Mouse (Mus musculus) midbrain, embryonic 12.5 days (tissue): ENCODE measurements around the gene Nutf2-ps1. TPM values are rescaled to one million over a fixed set of nuclear protein-coding genes. Genes with fewer than 3 reads are reported as not detected.

ENCODE experiments used
- ATAC-seq: fragments of 200-750 bp; cut with Nextera tagmentation; 2 replicates; pipeline ENCODE4 v1.8.0; 2017; ENCODE audit warnings: low read depth, moderate TSS enrichment, moderate library complexity; ENCODE audit not compliant: low FRiP score
- H3K27ac ChIP-seq: fragments of 300-500 bp; sonication (generic); replicated peaks from 2 replicates; pipeline ENCODE4 v1.5.1; 2016; ENCODE audit warnings: mild to moderate bottlenecking
- H3K27me3 ChIP-seq: fragments of 300-500 bp; sonication (generic); 2 replicates; pipeline ENCODE4 v1.6.1; 2016; ENCODE audit warnings: mild to moderate bottlenecking
- H3K36me3 ChIP-seq: fragments of 300-500 bp; sonication (generic); 2 replicates; pipeline ENCODE4 v1.6.1; 2016
- H3K4me1 ChIP-seq: fragments of 300-500 bp; sonication (generic); 2 replicates; pipeline ENCODE4 v1.6.1; 2016
- H3K4me2 ChIP-seq: fragments of 300-500 bp; sonication (generic); replicated peaks from 2 replicates; pipeline ENCODE4 v1.6.1; 2016; ENCODE audit warnings: mild to moderate bottlenecking, moderate library complexity
- H3K4me3 ChIP-seq: fragments of 300-500 bp; sonication (generic); 2 replicates; pipeline ENCODE4 v1.5.1; 2016; ENCODE audit warnings: mild to moderate bottlenecking
- H3K9ac ChIP-seq: fragments of 300-500 bp; sonication (generic); replicated peaks from 2 replicates; pipeline ENCODE4 v1.6.1; 2016; ENCODE audit warnings: mild to moderate bottlenecking, moderate library complexity
- H3K9me3 ChIP-seq: fragments of 300-500 bp; sonication (generic); 2 replicates; pipeline ENCODE4 v1.6.1; 2016; ENCODE audit warnings: mild to moderate bottlenecking
- WGBS: fragments of 180-500 bp; shearing (Covaris S2); methylation state at CpG from one replicate; pipeline ENCODE4 v1.1.7; 2016; 5-methylcytosine and 5-hydroxymethylcytosine counted together
- polyA plus RNA-seq: library from polyadenylated mRNA; unstranded; fragments of >200 nt; fragmentation: Nextera tagmentation; extraction: Ambion mirVana; gene quantifications from 2 replicates; pipeline ENCODE4 v1.2.1, GENCODE M21; 2016

The Nutf2-ps1 gene
- polyA plus RNA-seq, 1 experiment from 2014 or later: 407 TPM

DNA sequence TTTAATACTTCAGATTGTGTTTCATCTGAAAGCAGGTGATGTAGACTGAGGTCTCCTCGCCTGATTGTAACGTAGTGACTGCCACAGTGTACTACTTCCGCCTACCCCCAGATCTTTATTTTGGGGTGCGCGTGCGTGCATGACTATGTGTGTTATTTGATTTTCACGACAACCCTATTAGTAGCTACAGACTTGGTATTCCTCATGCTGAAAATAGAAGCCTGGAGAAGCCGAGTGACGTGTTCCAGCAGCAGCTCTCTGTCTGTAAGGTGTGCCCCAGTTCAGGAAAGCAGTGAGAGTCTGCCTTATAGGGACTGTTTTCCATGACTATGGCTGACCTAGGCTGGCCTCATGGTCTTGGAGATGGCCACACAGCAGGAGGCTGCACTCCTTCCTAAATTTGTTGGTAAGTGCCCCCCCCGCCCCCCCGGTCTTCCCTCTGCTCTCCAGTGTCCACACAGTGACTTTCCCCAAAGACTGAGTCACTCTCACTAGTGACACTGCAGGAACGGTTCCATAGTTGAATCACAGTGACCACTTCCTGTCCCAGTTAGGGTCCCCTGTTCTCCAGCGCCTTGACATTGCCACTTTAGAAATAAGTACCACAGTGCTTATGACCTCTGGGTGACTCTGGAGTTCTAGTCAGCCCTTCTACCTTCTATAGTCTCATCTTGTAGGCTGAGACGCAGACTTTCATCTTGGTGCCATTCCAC, 23.1 kb downstream of the Nutf2-ps1 start:
- ATAC-seq: no peak
- no peak overlapping the region for H3K27ac ChIP-seq
- no peaks in the 10 kb centered on the region for H3K9me3 ChIP-seq
- 93% methylated on average over 14 of the region's 14 CpGs for WGBS
- no peaks in the 10 kb centered on the region for H3K36me3 ChIP-seq
- peaks cover 5% of the 10 kb centered on the region; the same call in 1 of the 2 replicates for H3K4me1 ChIP-seq
- H3K9ac ChIP-seq: no peak overlapping the region
- H3K4me2 ChIP-seq: no peak overlapping the region
- H3K4me3 ChIP-seq: no peak overlapping the region
- no peaks in the 10 kb centered on the region for H3K27me3 ChIP-seq

DNA sequence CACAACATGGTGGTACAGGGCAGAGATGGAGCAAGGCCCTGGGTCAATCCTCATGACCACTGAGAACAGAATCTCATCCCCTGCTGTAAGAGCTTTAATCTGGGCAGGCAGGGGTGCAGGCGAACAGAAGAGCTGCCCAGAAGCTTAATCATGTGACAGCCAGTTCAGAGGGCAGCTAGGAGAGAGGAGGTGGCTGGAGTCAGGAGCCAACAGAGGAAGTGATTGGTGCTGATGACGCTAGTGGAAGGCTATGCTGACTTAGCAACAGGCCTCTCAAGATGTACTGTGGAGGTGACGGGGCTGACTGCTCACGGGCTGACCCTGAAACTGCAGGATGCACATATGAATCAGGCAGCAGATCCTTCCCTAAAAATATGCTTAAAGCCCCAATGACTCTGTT, 24.7 kb downstream of the Nutf2-ps1 start:
- Histone ChIP-seq H3K9me3 (no peaks in the 10 kb centered on the region), H3K4me3 (no peak overlapping the region), H3K27me3 (no peaks in the 10 kb centered on the region), H3K4me1 (peaks cover 5% of the 10 kb centered on the region; the same call in 1 of the 2 replicates), H3K4me2 (no peak overlapping the region), H3K36me3 (no peaks in the 10 kb centered on the region), H3K27ac (no peak overlapping the region), H3K9ac (no peak overlapping the region)
- no peak for ATAC-seq
- WGBS: 48% methylated on average over 4 of the region's 4 CpGs

DNA sequence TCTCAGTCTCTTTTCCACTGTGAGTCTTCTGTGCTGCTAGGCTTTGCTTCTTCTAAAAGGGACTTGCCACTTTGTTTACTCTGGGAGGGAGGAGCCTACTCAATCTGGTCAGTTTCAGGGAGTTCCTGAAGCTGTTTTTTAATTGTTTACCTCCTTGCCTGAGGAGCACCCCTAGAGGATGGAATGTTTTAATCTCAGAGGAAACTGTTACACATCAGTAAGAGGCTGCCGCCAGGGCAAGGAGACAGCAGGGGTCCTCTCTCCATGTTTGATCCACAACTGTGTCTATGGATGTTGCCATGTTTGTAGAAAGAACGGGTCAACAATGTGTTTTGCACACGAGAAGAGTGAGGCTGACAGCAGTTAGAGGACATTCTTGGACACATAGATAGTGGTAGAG, 28.4 kb downstream of the Nutf2-ps1 start:
- no peaks in the 10 kb centered on the region for H3K27me3 ChIP-seq
- no peaks in the 10 kb centered on the region for H3K9me3 ChIP-seq
- WGBS: 81% methylated on average over 3 of the region's 3 CpGs
- no peak overlapping the region for H3K27ac ChIP-seq
- H3K9ac ChIP-seq: no peak overlapping the region
- H3K4me1 ChIP-seq: 0 out of 2 replicates have a peak, but pooled peaks cover 7% of the 10 kb centered on the region
- no peak overlapping the region for H3K4me3 ChIP-seq
- H3K36me3 ChIP-seq: no peaks in the 10 kb centered on the region
- no peak for ATAC-seq
- H3K4me2 ChIP-seq: no peak overlapping the region

DNA sequence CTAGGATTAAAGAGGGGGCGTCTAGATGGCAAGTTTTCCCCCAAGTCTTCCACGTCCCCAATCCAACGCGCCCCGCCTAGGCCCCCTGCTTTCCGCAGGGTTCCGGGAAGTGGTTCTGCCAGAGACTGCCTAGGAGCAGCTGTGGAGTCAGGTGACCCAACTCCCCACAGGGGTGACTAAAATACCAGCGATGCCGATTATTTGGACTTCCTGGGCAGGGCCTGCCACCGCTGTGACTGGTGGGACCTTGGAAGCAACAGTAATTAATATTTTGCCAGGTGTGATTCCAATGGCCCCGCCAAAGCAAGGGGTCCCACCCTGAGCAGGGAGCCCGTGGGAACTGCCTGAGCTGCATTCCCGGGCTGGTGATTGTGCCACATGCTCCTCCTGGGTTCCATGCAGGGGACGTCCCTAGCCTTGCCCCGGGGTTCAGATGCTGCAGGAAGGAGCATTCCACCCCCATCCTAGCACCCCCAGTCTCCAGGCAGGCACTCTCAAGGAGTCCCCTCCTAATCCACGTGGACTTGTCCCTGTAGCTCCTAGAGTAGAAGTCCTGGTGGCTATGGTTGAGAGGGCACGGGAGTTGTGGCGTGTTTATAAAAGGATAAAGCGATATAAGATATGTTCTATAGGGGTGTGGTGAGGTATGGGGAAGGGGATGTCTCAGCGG, 31.5 kb downstream of the Nutf2-ps1 start:
- WGBS: 37% methylated on average over 20 of the region's 20 CpGs

DNA sequence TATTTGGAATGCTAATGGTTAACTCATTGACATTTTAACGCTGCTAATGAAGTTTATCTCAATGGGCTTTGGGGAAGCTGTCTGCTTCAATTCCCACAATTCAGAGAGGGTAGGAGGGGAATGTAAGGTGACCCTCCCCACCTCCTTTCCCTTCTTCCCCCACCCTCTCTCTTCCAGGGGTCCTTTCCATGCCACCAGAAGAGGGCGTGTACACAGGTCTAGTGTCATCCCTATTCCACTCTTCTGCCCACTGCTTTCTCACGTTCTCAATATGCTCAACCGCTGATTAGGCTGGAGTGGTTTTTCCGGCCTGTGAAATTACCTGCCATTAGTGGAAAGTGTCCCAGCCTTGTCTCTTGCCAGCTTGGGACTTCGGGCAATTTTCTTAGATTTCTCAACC, 32.0 kb downstream of the Nutf2-ps1 start:
- no peaks in the 10 kb centered on the region for H3K27me3 ChIP-seq
- ATAC-seq: no peak
- 45% methylated on average over 6 of the region's 6 CpGs for WGBS
- H3K4me2 ChIP-seq: peak overlapping the region; percentile 15; the same call in 1 of the 2 replicates
- H3K4me1 ChIP-seq: 0 out of 2 replicates have a peak, but pooled peaks cover 7% of the 10 kb centered on the region
- no peak overlapping the region for H3K27ac ChIP-seq
- no peak overlapping the region for H3K4me3 ChIP-seq
- no peaks in the 10 kb centered on the region for H3K9me3 ChIP-seq
- no peak overlapping the region for H3K9ac ChIP-seq
- no peaks in the 10 kb centered on the region for H3K36me3 ChIP-seq

More for the DNA sequence above, 31.5 kb downstream of the Nutf2-ps1 start:
- Histone ChIP-seq H3K9ac (no peak overlapping the region), H3K4me1 (0 out of 2 replicates have a peak, but pooled peaks cover 7% of the 10 kb centered on the region), H3K4me3 (no peak overlapping the region), H3K9me3 (no peaks in the 10 kb centered on the region), H3K4me2 (peak overlapping the region; percentile 15; the same call in 1 of the 2 replicates), H3K27me3 (no peaks in the 10 kb centered on the region), H3K36me3 (no peaks in the 10 kb centered on the region), H3K27ac (no peak overlapping the region)
- no peak for ATAC-seq

DNA sequence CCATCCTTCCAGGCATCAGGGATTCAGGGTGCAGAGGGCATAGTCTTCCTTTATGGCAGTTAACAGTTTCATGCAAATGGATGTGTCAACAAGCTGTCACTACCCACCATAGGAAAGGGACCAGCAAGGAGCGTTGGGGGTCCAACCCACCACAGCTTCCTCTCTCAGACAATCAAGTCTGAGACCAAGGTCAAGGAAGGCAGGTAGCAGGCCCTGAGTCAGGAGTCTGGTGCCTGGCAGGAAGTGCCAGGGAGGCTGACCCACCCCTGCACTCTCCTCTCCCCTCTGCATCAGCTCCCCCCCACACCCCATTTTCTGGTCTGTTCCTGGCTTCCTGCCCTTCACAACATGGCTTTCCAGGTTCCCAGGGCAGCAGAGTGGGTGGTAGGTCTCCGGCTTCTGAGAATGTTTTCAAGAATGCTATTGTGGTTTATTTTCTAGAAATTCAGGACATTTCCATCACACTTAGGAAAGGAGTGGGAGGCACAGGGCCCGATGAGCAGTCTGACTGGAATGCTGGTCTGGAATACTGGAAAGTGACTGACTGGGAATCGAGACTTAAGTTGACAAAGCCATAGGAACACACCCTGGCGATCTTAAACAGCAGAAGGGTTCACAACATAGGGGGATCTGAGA, 33.8 kb downstream of the Nutf2-ps1 start:
- Histone ChIP-seq H3K9me3 (no peaks in the 10 kb centered on the region), H3K4me2 (no peak overlapping the region), H3K36me3 (no peaks in the 10 kb centered on the region), H3K4me3 (no peak overlapping the region), H3K27me3 (no peaks in the 10 kb centered on the region), H3K9ac (no peak overlapping the region), H3K27ac (no peak overlapping the region), H3K4me1 (0 out of 2 replicates have a peak, but pooled peaks cover 7% of the 10 kb centered on the region)
- no peak for ATAC-seq
- WGBS: 84% methylated on average over 5 of the region's 5 CpGs

DNA sequence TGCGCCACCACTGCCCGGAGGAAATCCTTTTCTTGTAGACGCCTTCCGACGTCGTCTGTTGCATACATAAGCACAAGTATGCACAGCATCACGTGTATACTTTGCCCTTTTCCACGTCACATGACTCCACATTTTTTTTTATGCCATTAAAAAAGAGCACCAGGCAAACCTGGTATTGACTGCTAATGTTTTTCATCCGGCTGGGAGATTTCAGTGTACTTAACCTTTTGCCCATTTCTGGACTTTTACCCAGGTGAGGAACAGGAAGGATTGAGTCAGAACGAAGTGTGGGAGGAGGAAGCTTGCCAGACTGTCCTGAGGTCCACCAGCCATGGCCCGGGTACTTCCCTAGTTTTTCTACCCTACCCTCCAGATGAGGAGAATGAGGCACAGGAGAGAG, 34.5 kb downstream of the Nutf2-ps1 start:
- Histone ChIP-seq H3K9ac (no peak overlapping the region), H3K27me3 (no peaks in the 10 kb centered on the region), H3K9me3 (no peaks in the 10 kb centered on the region), H3K4me3 (no peak overlapping the region), H3K4me2 (no peak overlapping the region), H3K36me3 (no peaks in the 10 kb centered on the region), H3K27ac (no peak overlapping the region), H3K4me1 (0 out of 2 replicates have a peak, but pooled peaks cover 7% of the 10 kb centered on the region)
- WGBS: 89% methylated on average over 11 of the region's 11 CpGs
- ATAC-seq: no peak

DNA sequence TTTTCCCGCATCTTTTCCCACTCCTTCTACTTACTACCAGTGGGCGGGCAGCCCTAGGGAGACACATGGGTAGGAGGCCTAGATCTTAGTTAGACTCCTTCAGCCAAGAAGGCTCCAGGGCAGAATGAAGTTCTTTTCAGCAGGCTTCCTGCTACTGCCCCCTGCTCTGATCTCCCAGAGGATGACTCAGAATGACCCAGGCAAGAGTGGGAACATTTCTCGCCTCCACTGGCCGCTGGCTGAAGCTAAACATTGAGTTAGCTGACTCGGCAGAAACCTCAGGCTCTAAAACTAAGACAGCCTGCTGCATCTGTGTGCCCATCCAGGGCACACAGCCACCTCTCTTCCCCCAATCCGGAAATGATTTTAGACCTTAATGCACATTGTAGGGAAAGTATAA, 36.1 kb downstream of the Nutf2-ps1 start:
- Histone ChIP-seq H3K4me1 (peaks cover 8% of the 10 kb centered on the region; the same call in 1 of the 2 replicates), H3K9ac (no peak overlapping the region), H3K4me2 (no peak overlapping the region), H3K4me3 (no peak overlapping the region), H3K9me3 (no peaks in the 10 kb centered on the region), H3K27ac (no peak overlapping the region), H3K36me3 (no peaks in the 10 kb centered on the region), H3K27me3 (no peaks in the 10 kb centered on the region)
- ATAC-seq: no peak
- WGBS: 69% methylated on average over 6 of the region's 6 CpGs

DNA sequence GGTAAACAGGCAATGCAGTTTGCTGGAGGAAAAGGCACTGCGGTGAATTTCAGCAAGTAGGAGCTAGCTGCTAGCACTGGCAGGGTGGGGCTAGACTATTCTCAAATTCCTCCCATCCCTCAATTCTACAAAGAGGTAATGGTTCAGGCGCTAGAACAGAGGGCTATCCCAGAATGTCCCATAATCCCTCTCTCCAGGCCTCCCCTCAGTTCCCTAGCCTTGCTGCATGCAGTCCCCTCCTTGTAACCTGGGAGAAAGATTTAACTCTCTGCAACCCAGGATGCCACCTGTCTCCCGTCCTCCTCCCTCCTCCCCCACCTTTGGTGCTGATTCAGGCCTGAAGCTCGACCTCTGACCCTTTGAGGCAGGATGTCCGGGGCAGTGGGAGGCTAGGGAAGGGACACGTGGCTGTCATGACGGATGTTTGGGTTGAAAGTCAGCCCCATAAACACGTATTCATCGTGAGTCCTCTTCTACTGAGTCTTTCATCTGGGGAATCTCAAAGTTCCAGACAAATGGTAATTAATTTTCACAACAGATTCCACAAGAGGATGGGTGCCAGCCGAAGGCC, 36.6 kb downstream of the Nutf2-ps1 start:
- Histone ChIP-seq H3K9ac (no peak overlapping the region), H3K9me3 (no peaks in the 10 kb centered on the region), H3K36me3 (no peaks in the 10 kb centered on the region), H3K27me3 (no peaks in the 10 kb centered on the region), H3K27ac (no peak overlapping the region), H3K4me2 (no peak overlapping the region), H3K4me3 (no peak overlapping the region), H3K4me1 (peaks cover 8% of the 10 kb centered on the region)
- no peak for ATAC-seq
- WGBS: 42% methylated on average over 10 of the region's 10 CpGs

DNA sequence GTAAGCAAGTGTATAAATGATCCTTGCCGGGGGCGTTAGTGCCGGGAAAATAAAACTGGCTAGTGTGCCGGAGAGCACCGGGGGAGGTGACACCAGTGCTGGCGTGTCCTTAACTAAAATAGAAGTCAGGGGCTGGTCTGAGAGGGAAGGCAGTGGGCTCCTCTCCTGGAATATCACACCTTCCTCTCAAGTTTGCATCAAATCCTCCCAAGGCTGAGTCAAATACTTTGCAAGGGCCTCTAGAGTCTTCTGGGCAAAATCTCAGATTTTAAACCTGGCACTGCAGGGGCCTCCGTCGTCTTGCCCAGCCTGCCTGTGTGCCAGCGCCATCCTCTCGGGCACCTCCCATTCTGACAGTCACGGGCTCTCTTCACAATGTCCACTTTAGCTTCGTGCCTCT, 37.9 kb downstream of the Nutf2-ps1 start:
- no peak for ATAC-seq
- Histone ChIP-seq H3K4me2 (no peak overlapping the region), H3K4me3 (no peak overlapping the region), H3K9me3 (no peaks in the 10 kb centered on the region), H3K27ac (no peak overlapping the region), H3K4me1 (peaks cover 8% of the 10 kb centered on the region), H3K9ac (no peak overlapping the region), H3K27me3 (no peaks in the 10 kb centered on the region), H3K36me3 (no peaks in the 10 kb centered on the region)
- WGBS: 89% methylated on average over 12 of the region's 12 CpGs

DNA sequence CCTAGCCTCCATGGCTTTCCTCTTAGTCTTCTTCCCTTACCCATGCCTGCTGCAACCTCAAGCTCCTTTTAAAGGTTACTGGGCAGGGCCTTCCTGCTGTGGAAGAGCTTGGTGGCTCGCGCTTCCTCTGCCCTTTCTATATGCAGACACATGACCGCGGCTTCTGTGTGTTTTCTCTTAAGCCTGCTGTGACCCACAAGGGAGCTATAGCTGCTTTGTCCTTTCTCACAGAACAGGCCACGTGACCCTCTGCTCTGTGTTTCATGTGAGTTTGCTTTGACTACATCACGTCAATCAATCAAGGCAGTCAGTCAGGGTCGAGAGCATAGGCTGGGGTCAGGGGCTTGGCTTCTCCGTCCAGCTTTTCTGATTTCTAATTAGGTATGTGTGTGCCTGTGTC, 41.3 kb downstream of the Nutf2-ps1 start:
- Histone ChIP-seq H3K27me3 (no peaks in the 10 kb centered on the region), H3K27ac (peak overlapping the region; percentile 25), H3K4me1 (peaks cover 8% of the 10 kb centered on the region), H3K36me3 (no peaks in the 10 kb centered on the region), H3K4me3 (no peak overlapping the region), H3K4me2 (no peak overlapping the region), H3K9me3 (no peaks in the 10 kb centered on the region), H3K9ac (no peak overlapping the region)
- 34% methylated on average over 8 of the region's 8 CpGs for WGBS
- ATAC-seq: peak; percentile 52
